Mouse (Mus musculus): Measurements from ENCODE around the gene Ccdc137.

DNA sequence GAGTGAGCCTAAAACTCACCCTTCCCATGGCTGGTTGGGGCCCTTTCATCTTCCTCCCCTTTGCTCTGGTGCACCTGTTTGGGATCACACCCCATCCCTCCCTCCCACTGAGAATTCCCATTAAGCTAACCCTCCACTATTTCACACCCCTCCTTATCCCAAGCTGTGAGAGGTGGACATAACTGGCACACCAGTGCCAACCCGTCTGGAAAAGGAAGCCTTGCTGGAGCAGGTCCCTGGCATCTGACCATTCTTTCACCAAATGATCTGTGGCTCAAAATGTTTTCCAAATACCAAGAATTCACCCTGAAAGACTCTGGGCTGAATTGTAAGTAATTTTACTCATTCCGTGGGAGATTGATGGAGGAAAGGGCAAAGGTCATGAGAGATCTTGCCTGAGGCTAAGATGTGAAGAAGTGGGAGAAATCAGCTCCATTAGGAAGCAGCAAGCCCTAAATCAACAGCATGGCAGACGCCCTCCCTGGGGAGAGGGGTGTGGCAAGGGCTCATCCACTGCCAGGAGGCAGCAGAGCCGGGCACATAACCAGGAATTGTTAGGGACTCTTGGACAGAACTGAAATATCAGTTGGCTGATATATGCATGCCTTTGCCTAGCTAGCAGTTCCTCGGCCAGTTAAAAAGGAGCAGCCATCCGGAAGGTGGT, 55.0 kb downstream of the Ccdc137 start:
- TF ChIP-seq CEBPB (IDR thresholded peaks at IDR 0.05; ENCODE audit: low read depth) (no peak), CTCF (IDR thresholded peaks at IDR 0.05; ENCODE audit: control insufficient read depth, insufficient read depth, insufficient read length) (no peak), MAX (IDR thresholded peaks at IDR 0.05) (no peak)

All from C2C12 (cell line).